Mouse (Mus musculus) neural tube, embryonic 14.5 days (tissue): ENCODE results near the gene Adamts18. TPM values are rescaled to one million over a fixed set of nuclear protein-coding genes. Genes with fewer than 3 reads are reported as not detected.

Experiments used
- ATAC-seq: fragments of 200-750 bp; cut with Nextera tagmentation; 2 replicates; pipeline ENCODE4 v1.8.0; 2017; ENCODE audit warnings: low read depth, mild to moderate bottlenecking, moderate TSS enrichment, moderate library complexity
- H3K27ac ChIP-seq: fragments of 300-500 bp; sonication (generic); 2 replicates; pipeline ENCODE4 v1.5.1; 2014; ENCODE audit warnings: low read depth, mild to moderate bottlenecking, control low read depth, low read length, moderate library complexity, mixed read lengths
- H3K27me3 ChIP-seq: fragments of 300-500 bp; sonication (generic); 2 replicates; pipeline ENCODE4 v1.6.1; 2014; ENCODE audit warnings: low read length; ENCODE audit not compliant: control insufficient read depth, insufficient read depth
- H3K36me3 ChIP-seq: fragments of 300-500 bp; sonication (generic); 2 replicates; pipeline ENCODE4 v1.6.1; 2014; ENCODE audit warnings: low read length, mixed read lengths; ENCODE audit not compliant: control insufficient read depth, insufficient read depth
- H3K4me1 ChIP-seq: fragments of 300-500 bp; sonication (generic); 2 replicates; pipeline ENCODE4 v1.6.1; 2014; ENCODE audit warnings: low read length; ENCODE audit not compliant: control insufficient read depth, insufficient read depth
- H3K4me2 ChIP-seq: fragments of 300-500 bp; sonication (generic); 2 replicates; pipeline ENCODE4 v1.6.1; 2014; ENCODE audit warnings: mild to moderate bottlenecking, low read depth, low read length, control low read depth
- H3K4me3 ChIP-seq: fragments of 300-500 bp; sonication (generic); 2 replicates; pipeline ENCODE4 v1.5.1; 2014; ENCODE audit warnings: low read depth, low read length, control low read depth, mixed read lengths
- H3K9ac ChIP-seq: fragments of 300-500 bp; sonication (generic); replicated peaks from 2 replicates; pipeline ENCODE4 v1.6.1; 2014; ENCODE audit warnings: low read depth, mild to moderate bottlenecking, control low read depth, low read length, mixed read lengths
- H3K9me3 ChIP-seq: fragments of 300-500 bp; sonication (generic); 2 replicates; pipeline ENCODE4 v1.6.1; 2016; ENCODE audit warnings: low read length; ENCODE audit not compliant: control insufficient read depth
- WGBS: fragments of 180-500 bp; shearing (Covaris S2); extraction: QIAGEN DNeasy Blood & Tissue Kit; methylation state at CpG from one replicate; pipeline ENCODE4 v1.1.7; 2014; 5-methylcytosine and 5-hydroxymethylcytosine counted together
- polyA plus RNA-seq: library from polyadenylated mRNA; unstranded; fragments of >200 nt; fragmentation: Nextera tagmentation; extraction: Ambion mirVana; gene quantifications from 2 replicates; pipeline ENCODE4 v1.2.1, GENCODE M21; 2014

Gene Adamts18
- polyA plus RNA-seq, 1 experiment from 2014 or later: 3.5 TPM

- Histone ChIP-seq H3K27me3 (no peaks in the 10 kb centered on the region), H3K9ac (no peak overlapping the region), H3K9me3 (no peaks in the 10 kb centered on the region), H3K4me2 (no peak overlapping the region), H3K27ac (no peak overlapping the region), H3K36me3 (no peaks in the 10 kb centered on the region), H3K4me1 (no peaks in the 10 kb centered on the region), H3K4me3 (no peak overlapping the region)
- 63% methylated on average over 3 of the region's 3 CpGs for WGBS
- ATAC-seq: no peak
Measured at GRCm38 (mm10) chr8:113791061-113791460, 57.5 kb downstream of the Adamts18 start.

- ATAC-seq: no peak
- Histone ChIP-seq H3K27me3 (no peaks in the 10 kb centered on the region), H3K4me1 (no peaks in the 10 kb centered on the region), H3K36me3 (no peaks in the 10 kb centered on the region), H3K9me3 (no peaks in the 10 kb centered on the region), H3K4me3 (no peak overlapping the region), H3K27ac (no peak overlapping the region), H3K9ac (no peak overlapping the region), H3K4me2 (no peak overlapping the region)
- 84% methylated on average over 3 of the region's 3 CpGs for WGBS
Measured at GRCm38 (mm10) chr8:113783711-113784110, 64.8 kb downstream of the Adamts18 start.

GRCm38 (mm10) chr8:113781554-113781953 is 67.0 kb downstream of the Adamts18 start:
- WGBS: 35% methylated on average over 2 of the region's 2 CpGs
- Histone ChIP-seq H3K27me3 (no peaks in the 10 kb centered on the region), H3K36me3 (no peaks in the 10 kb centered on the region), H3K9me3 (no peaks in the 10 kb centered on the region), H3K9ac (no peak overlapping the region), H3K27ac (no peak overlapping the region), H3K4me2 (no peak overlapping the region), H3K4me1 (no peaks in the 10 kb centered on the region), H3K4me3 (no peak overlapping the region)
- ATAC-seq: no peak

GRCm38 (mm10) chr8:113775361-113775760 is 73.2 kb downstream of the Adamts18 start:
- no peaks in the 10 kb centered on the region for H3K9me3 ChIP-seq
- H3K9ac ChIP-seq: no peak overlapping the region
- H3K27me3 ChIP-seq: no peaks in the 10 kb centered on the region
- no peaks in the 10 kb centered on the region for H3K4me1 ChIP-seq
- H3K27ac ChIP-seq: no peak overlapping the region
- no peaks in the 10 kb centered on the region for H3K36me3 ChIP-seq
- no peak overlapping the region for H3K4me3 ChIP-seq
- 82% methylated on average over 6 of the region's 6 CpGs for WGBS
- H3K4me2 ChIP-seq: no peak overlapping the region
- no peak for ATAC-seq

GRCm38 (mm10) chr8:113768861-113769410 is 79.6 kb downstream of the Adamts18 start:
- no peak overlapping the region for H3K4me3 ChIP-seq
- H3K9ac ChIP-seq: no peak overlapping the region
- WGBS: 82% methylated on average over 8 of the region's 8 CpGs
- H3K9me3 ChIP-seq: no peaks in the 10 kb centered on the region
- no peak for ATAC-seq
- no peaks in the 10 kb centered on the region for H3K36me3 ChIP-seq
- H3K27ac ChIP-seq: no peak overlapping the region
- H3K4me2 ChIP-seq: no peak overlapping the region
- no peaks in the 10 kb centered on the region for H3K27me3 ChIP-seq
- peaks cover 3% of the 10 kb centered on the region; the same call in 1 of the 2 replicates for H3K4me1 ChIP-seq

- Histone ChIP-seq H3K4me1 (peaks cover 10% of the 10 kb centered on the region; the same call in 1 of the 2 replicates), H3K9me3 (no peaks in the 10 kb centered on the region), H3K27ac (no peak overlapping the region; the same call in 1 of the 2 replicates), H3K36me3 (no peaks in the 10 kb centered on the region), H3K4me3 (no peak overlapping the region), H3K27me3 (no peaks in the 10 kb centered on the region), H3K9ac (no peak overlapping the region), H3K4me2 (no peak overlapping the region)
- WGBS: 28% methylated on average over 4 of the region's 4 CpGs
- ATAC-seq: peak; percentile 31; the same call in 1 of the 2 replicates
Measured at GRCm38 (mm10) chr8:113765121-113765520, 83.4 kb downstream of the Adamts18 start.

- H3K9me3 ChIP-seq: no peaks in the 10 kb centered on the region
- WGBS: 44% methylated on average over 10 of the region's 10 CpGs
- no peak overlapping the region for H3K4me2 ChIP-seq
- H3K9ac ChIP-seq: no peak overlapping the region
- peaks cover 10% of the 10 kb centered on the region; the same call in 1 of the 2 replicates for H3K4me1 ChIP-seq
- no peak overlapping the region for H3K4me3 ChIP-seq
- H3K36me3 ChIP-seq: no peaks in the 10 kb centered on the region
- H3K27ac ChIP-seq: no peak overlapping the region
- no peak for ATAC-seq
- no peaks in the 10 kb centered on the region for H3K27me3 ChIP-seq
Measured at GRCm38 (mm10) chr8:113763592-113764355, 84.8 kb downstream of the Adamts18 start.

GRCm38 (mm10) chr8:113762101-113762500 is 86.4 kb downstream of the Adamts18 start:
- no peak overlapping the region for H3K4me3 ChIP-seq
- peaks cover 10% of the 10 kb centered on the region; the same call in 1 of the 2 replicates for H3K4me1 ChIP-seq
- no peak overlapping the region for H3K9ac ChIP-seq
- H3K4me2 ChIP-seq: no peak overlapping the region
- ATAC-seq: no peak
- WGBS: 68% methylated on average over 6 of the region's 6 CpGs
- H3K36me3 ChIP-seq: no peaks in the 10 kb centered on the region
- no peaks in the 10 kb centered on the region for H3K9me3 ChIP-seq
- no peak overlapping the region for H3K27ac ChIP-seq
- no peaks in the 10 kb centered on the region for H3K27me3 ChIP-seq

- ATAC-seq: no peak
- H3K9me3 ChIP-seq: no peaks in the 10 kb centered on the region
- no peaks in the 10 kb centered on the region for H3K4me1 ChIP-seq
- no peak overlapping the region for H3K4me3 ChIP-seq
- no peaks in the 10 kb centered on the region for H3K36me3 ChIP-seq
- no peaks in the 10 kb centered on the region for H3K27me3 ChIP-seq
- H3K27ac ChIP-seq: no peak overlapping the region
- H3K9ac ChIP-seq: no peak overlapping the region
- 63% methylated on average over 5 of the region's 5 CpGs for WGBS
- H3K4me2 ChIP-seq: no peak overlapping the region
Measured at GRCm38 (mm10) chr8:113755866-113756265, 92.7 kb downstream of the Adamts18 start.
